Mouse (Mus musculus) neutrophil, adult 59 days (primary cell): Measurements from ENCODE around the gene Senp3. TPM values are rescaled to one million over a fixed set of nuclear protein-coding genes. Genes with fewer than 3 reads are reported as not detected.

Experiments used
- total RNA-seq, 2 experiments: library from RNA; stranded (reverse); gene quantifications; 1 replicate in 1 of 2; 2 replicates in 1 of 2; pipeline ENCODE4 v1.2.4; 2023

Gene Senp3
- total RNA-seq: 10 to 100 TPM; 66.6 to 83.8 TPM

DNA sequence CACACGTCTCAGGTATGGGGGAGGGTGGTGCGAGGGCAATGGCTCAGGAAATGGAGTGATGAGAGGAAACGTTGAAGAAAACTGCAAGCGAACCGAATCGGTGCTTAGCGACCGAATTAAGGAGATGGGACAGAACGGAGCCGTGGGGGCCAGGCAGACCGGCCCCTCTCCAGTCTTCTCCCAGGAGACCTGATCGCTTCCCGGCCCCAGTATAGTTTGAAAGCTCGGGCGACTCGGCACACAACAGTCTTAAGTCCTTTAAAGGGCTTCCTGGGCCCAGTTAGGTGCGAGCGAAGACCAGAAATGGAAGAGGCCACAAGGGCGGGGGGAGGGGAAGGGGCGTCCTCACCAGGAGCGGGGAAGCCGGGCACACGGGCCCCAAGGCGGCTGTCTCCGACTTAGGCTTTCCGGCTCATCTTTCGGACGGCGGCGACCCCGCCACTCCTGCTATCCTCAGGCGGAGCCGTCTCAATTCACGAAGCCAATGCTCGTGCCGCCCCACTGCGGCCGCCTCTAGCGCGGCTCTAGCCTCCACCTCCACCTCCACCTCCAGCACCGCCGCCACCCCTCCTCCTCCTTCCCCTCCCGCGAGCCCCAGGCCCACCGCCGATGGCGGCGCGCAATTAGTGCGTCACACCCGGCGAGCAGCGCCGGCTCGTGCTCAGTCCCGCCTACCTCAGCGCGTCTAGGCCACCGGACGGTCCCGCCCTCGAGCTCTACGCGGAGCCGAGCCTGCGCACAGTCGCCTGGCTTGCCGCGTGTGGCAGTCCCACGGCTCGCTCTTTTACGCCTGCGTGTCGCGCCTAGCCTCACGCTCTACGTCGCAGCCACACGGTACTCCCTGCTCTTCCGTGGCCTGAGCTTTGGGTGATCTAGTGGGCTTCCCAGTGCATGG lies at the start of gene Senp3:
Gene Senp3, minus strand, starts transcription at position 771 of the 895 bp plus-strand sequence.

DNA sequence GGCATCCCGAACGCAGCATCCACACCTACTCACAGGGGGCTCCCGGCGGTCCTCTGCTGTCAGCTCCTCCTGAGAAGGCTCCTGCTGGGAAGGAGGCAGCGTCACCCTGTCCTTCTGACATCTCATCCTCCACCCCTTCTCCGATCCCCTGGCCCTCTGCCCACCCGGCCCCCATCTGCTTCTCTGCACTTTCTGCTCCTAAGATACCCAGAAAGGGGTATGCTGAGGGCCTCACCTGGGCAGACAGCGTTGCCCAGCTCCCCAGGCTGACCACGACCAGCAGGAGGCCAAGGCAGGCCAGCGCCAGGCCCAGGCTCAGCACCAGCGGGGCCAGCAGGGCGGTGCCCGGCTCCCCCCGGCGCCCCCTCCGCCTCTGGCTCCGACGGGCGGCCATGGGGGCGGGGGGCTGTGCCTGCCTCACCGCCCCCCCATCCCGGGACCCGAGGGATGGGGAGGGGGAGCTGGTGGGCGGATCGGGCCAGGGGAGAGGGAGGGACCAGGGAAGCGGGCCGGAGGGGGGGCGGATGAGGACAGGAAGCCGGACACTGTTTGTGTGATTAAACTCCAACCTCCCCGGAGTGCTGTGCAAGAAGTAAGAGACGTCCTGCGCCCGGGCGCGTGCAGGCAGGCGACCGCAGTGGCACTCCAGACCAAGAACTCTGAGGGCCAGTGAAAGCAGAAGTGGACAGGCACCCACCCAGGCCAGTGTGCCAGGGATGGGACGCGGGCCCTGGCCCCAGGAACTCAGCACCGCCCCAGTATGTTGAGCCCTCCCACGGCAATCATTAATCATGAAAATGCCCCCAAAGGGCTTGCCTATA lies 13.7 kb upstream of the Senp3 start, which contains the start of the genes Tnfsf12 and Tnfsfm13:
Gene Tnfsf12, minus strand, starts transcription at position 489 of the 821 bp plus-strand sequence.
Gene Tnfsfm13, minus strand, starts transcription at position 738 of the 821 bp plus-strand sequence.

GRCm38 (mm10) chr11:69685526-69686148 lies 3.8 kb upstream of the Senp3 start, which contains the start of gene Tnfsf13:
Tnfsf13 (minus strand) TSS chr11:69685784.

DNA sequence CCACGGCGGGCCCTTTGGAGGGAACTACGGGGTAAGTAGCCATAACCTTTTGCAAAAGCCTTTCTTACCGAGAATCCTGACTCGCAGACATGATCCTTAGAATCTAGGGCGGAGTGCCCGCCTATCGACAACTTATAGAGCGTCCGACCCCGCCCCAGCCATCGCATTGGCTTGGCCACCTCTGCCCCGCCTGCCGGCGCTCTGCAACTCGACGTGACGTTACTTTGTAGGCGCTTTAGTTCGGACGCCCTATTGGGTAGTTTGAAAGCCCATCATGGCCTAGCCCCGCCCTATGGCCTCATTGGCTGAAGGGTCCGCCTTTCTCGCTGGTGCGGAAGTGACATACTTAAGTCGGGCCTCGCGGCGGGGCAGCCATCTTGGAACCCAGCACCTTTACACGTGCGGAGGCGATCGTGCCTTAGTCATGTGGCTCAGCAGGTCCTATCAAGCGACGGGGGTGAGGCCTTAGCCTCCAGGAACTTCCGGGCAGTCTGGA lies 9.6 kb downstream of the Senp3 start, which contains the start of gene Eif4a1:
Gene Eif4a1, minus strand, starts transcription at position 213 of the 496 bp plus-strand sequence.

DNA sequence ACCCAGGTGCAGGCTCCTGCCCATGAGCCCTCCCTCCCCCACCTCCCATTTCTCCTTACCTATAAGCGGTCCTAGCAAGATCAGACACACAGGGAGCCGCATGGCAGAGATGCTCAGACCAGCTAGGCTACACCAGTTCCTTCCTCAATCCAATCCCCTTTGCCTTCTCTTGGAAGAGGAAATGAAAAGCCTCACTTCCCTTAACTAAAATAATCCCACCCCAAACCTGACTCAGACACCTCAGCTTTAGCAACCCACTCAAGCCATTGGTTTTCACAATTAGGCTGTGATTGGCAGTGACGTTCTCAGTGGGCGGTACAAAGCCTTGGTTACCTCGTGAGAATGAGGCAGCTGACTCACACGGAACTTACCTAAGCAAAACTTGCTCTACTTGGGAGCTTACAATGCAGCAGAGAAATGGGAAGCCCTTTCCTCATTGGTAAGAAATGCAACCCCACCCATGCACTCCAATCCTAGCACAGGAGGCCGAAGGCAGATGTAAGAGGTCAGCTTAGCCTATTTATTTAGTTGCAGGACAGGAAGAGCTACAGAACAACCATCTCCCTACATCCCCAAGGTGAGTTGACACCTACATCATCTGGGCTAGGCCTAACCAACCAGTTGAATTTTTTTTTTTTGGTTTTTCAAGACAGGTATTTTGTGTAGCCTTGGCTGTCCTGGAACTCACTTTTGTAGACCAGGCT lies 15.8 kb downstream of the Senp3 start, which contains the start of gene Cd68:
Gene Cd68, minus strand, starts transcription at position 193 of the 704 bp plus-strand sequence.

DNA sequence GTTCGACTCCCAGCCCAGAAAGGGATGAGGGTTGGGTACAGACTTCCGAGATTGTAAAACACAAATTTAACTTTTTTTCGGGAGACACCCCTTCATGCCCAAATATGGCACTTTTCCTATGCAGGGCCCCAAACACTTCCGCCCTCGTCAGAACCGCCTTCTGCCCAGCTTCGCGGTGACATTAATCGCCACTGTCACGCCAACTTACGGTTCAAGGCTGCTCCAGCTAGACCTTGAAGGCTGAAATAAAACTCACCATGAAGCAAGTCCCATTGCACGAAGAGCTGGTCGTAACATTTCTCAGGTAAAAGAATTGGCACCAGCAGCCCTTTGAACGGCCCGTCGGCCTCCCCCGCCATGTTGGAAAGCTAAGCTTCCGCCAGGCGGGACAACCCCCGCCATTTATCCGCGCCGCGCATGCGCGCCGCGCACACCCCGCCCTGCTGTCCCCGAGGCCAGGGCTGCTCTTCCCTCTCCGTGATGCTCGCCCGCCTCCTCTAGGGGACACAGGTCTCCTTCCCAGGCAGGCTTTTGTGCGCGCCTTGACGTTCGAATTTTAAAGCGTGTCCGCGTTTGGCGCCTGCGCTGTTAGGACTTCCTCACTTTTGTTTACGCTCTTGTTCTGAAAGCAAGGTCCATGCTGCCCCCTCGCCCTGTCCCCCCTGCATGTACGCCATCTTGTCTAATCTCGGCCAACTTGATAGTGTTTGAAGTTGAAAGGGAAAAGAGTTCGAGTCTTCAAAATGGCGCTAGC lies 19.5 kb downstream of the Senp3 start, which contains the start of gene Mpdu1:
Gene Mpdu1, minus strand, starts transcription at position 430 of the 754 bp plus-strand sequence.

DNA sequence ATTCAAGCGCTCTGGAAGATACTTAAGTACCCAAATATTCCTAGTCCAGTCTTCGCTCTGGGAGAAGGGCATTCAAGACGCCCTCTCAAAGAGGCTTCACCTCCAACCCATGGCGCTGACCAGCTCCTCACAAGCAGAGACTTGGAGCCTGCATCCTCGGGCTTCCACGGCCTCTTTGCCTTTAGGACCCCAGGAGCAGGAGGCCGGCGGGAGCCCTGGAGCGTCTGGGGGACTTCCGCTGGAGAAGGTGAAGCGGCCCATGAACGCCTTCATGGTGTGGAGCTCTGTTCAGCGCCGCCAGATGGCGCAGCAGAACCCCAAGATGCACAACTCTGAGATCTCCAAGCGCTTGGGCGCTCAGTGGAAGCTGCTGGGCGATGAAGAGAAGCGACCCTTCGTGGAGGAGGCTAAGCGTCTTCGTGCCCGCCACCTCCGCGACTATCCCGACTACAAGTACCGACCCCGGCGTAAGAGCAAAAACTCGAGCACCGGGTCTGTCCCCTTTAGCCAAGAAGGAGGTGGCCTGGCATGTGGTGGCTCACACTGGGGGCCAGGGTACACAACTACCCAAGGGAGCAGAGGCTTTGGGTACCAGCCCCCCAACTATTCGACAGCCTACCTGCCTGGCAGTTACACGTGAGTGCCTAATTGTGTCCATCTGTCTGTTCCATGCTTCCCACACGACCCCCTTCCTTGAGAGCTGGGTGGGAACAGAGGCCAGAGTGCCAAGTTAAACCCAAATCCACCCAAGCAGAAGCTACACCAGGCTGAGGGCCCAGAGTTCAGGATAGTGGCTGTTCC lies 26.4 kb downstream of the Senp3 start, which contains the start of gene Sox15:
Gene Sox15, plus strand, starts transcription at position 51 of the 801 bp plus-strand sequence.

GRCm38 (mm10) chr11:69632284-69633089 lies 49.4 kb downstream of the Senp3 start, which contains the start of gene Fxr2:
Fxr2 (plus strand) TSS chr11:69632990.

Other genes starting within 250 kb of the Senp3 start
- 1 to 10 TPM; 2.6 to 6.5 TPM for gene Dnah2, start 133.0 kb downstream of the Senp3 start, total RNA-seq
- under 1 TPM in 1 of 2 experiments, not detected in 1; 0.24 TPM for gene Efnb3, start 121.9 kb downstream of the Senp3 start, total RNA-seq
- 10 to 100 TPM in 1 of 2 experiments, 1 to 10 TPM in 1; 9.1 to 11.8 TPM for gene Wrap53, start 101.8 kb downstream of the Senp3 start, total RNA-seq
- gene Trp53, start 101.7 kb downstream of the Senp3 start, total RNA-seq: 10 to 100 TPM; 52.9 to 58.1 TPM
- gene Atp1b2, start 76.1 kb downstream of the Senp3 start, total RNA-seq: 1 to 10 TPM in 1 of 2 experiments, under 1 TPM in 1; 0.90 to 4.0 TPM
- gene Shbg, start 64.2 kb downstream of the Senp3 start, total RNA-seq: not detected
- not detected for gene Sat2, start 60.1 kb downstream of the Senp3 start, total RNA-seq
- 10 to 100 TPM; 39.1 to 51.4 TPM for gene Fxr2, start 49.1 kb downstream of the Senp3 start, total RNA-seq
- under 1 TPM in 1 of 2 experiments, not detected in 1; 0.62 TPM for gene Sox15, start 26.8 kb downstream of the Senp3 start, total RNA-seq
- gene Mpdu1, start 19.4 kb downstream of the Senp3 start, total RNA-seq: 10 to 100 TPM; 54.1 to 58.1 TPM
- gene Cd68, start 15.9 kb downstream of the Senp3 start, total RNA-seq: 100 to 1,000 TPM; 111 to 170 TPM
- gene Eif4a1, start 9.7 kb downstream of the Senp3 start, total RNA-seq: 100 to 1,000 TPM; 570 to 577 TPM
- 10 to 100 TPM; 12.1 to 17.1 TPM for gene Tnfsf13, start 3.7 kb upstream of the Senp3 start, total RNA-seq
- gene Tnfsf12, start 13.8 kb upstream of the Senp3 start, total RNA-seq: 10 to 100 TPM in 1 of 2 experiments, 1 to 10 TPM in 1; 6.9 to 12.4 TPM
- 1 to 10 TPM; 4.5 to 7.2 TPM for gene Tnfsfm13, start 14.0 kb upstream of the Senp3 start, total RNA-seq
- gene Polr2a, start 76.6 kb upstream of the Senp3 start, total RNA-seq: 10 to 100 TPM; 81.5 to 86.5 TPM
- not detected for gene Slc35g3, start 79.9 kb upstream of the Senp3 start, total RNA-seq
- 1 to 10 TPM; 2.8 to 2.9 TPM for gene Zbtb4, start 83.8 kb upstream of the Senp3 start, total RNA-seq
- gene Chrnb1, start 113.9 kb upstream of the Senp3 start, total RNA-seq: 1 to 10 TPM in 1 of 2 experiments, under 1 TPM in 1; 0.86 to 1.8 TPM
- gene Fgf11, start 119.8 kb upstream of the Senp3 start, total RNA-seq: under 1 TPM in 1 of 2 experiments, not detected in 1; 0.11 TPM
- gene Tmem102, start 123.5 kb upstream of the Senp3 start, total RNA-seq: not detected
- gene Gm39566, start 133.2 kb upstream of the Senp3 start, total RNA-seq: not detected
- gene Spem2, start 136.4 kb upstream of the Senp3 start, total RNA-seq: not detected
- gene Spem1, start 140.1 kb upstream of the Senp3 start, total RNA-seq: not detected
- 1 to 10 TPM; 1.5 to 1.8 TPM for gene Nlgn2, start 155.7 kb upstream of the Senp3 start, total RNA-seq
- gene Tmem256, start 156.4 kb upstream of the Senp3 start, total RNA-seq: 100 to 1,000 TPM in 1 of 2 experiments, 10 to 100 TPM in 1; 99.9 to 101 TPM
- gene Plscr3, start 164.3 kb upstream of the Senp3 start, total RNA-seq: 10 to 100 TPM; 34.4 to 38.0 TPM
- gene Tnk1, start 176.6 kb upstream of the Senp3 start, total RNA-seq: not detected
- not detected for gene Tmem95, start 195.9 kb upstream of the Senp3 start, total RNA-seq
- gene Kctd11, start 199.3 kb upstream of the Senp3 start, total RNA-seq: 1 to 10 TPM; 8.4 to 8.8 TPM
- 100 to 1,000 TPM; 261 to 285 TPM for gene Acap1, start 213.5 kb upstream of the Senp3 start, total RNA-seq
- gene 2810408A11Rik, start 218.9 kb upstream of the Senp3 start, total RNA-seq: 1 to 10 TPM in 1 of 2 experiments, under 1 TPM in 1; 0.95 to 1.9 TPM
- 10 to 100 TPM; 17.9 to 18.5 TPM for gene Neurl4, start 219.0 kb upstream of the Senp3 start, total RNA-seq
- gene Gps2, start 231.8 kb upstream of the Senp3 start, total RNA-seq: 10 to 100 TPM; 75.4 to 79.7 TPM
- 100 to 1,000 TPM; 498 to 503 TPM for gene Eif5a, start 239.9 kb upstream of the Senp3 start, total RNA-seq